Mouse (Mus musculus) CD4-positive, CD25-positive, alpha-beta regulatory T cell, adult 2 months (primary cell): ENCODE results near the gene Hspa13.
A peak's percentile ranks its signal among the peaks of the same experiment; 100 is the strongest.

Source experiments
- DNase-seq: peaks from one replicate; pipeline ENCODE4 v3.0.0-alpha.2; 2012; ENCODE audit warnings: low read depth, low spot score

Gene Hspa13

GRCm38 (mm10) chr16:75766388-75767249, at the start of gene Hspa13:
Hspa13 (minus strand) TSS chr16:75767104.
- DNase-seq: peak; percentile 96

DNA sequence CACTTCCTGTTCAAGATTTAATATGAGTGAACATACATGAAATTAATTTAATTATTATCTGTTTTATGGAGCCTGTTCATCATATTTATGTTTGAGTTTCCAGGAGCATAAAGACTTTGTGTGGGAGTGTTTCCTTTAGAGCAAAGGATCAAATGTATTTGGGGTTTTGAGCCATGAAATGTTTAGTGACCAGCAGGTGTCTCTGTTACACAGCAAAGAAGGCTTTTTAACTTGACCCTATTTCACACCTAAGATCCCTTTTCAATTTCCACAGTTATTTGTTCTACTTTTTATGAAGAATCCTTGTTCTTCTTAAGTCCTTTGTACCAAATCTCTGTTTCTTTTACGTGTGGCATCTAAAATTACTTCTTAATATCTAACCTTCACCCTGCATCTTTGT, 12.4 kb upstream of the Hspa13 start:
- peak; percentile 76 for DNase-seq

GRCm38 (mm10) chr16:75773222-75773621, 6.3 kb upstream of the Hspa13 start:
- no peak for DNase-seq

DNA sequence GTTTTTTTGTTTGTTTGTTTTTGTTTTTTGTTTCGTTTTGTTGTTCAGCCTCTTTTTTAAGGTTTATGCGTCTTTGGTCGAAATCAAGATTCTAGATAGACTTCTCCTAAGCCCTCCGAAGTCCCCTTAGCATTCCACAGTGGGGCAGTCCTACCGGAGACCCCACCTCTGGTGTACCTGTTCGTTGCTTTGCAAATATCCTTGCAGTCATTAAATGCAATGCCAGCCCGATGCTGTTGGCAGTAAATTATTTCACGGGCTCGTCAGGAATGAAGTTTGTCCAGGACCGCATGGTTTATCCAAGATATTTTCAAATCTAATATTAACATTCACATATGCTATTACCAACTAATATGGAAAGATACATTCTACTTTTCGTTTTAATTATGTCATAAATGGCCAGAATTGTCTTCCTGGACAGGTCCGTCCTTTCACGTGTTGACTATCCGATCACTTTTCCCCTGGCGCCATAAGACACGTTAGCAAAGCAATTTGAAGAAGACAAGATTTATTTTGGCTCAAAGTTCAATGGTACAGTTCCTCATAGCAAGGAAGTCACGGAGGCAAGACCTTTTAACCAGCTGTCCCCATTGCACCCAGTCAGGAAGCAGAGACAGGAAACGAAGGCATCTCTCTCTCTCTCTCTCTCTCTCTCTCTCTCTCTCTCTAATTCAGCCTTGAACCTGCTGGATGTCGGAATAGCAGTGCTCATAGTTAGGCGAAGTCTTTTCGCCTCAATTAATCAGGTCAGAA, 522 bp upstream of the Hspa13 start:
- peak; percentile 63 for DNase-seq

GRCm38 (mm10) chr16:75752876-75753275, 14.0 kb downstream of the Hspa13 start:
- no peak for DNase-seq

GRCm38 (mm10) chr16:75750103-75750502, 16.8 kb downstream of the Hspa13 start:
- DNase-seq: no peak

- no peak for DNase-seq
These were observed 18.0 kb downstream of the Hspa13 start for GRCm38 (mm10) chr16:75748926-75749325.

GRCm38 (mm10) chr16:75744014-75744413, 22.9 kb downstream of the Hspa13 start:
- DNase-seq: no peak

DNA sequence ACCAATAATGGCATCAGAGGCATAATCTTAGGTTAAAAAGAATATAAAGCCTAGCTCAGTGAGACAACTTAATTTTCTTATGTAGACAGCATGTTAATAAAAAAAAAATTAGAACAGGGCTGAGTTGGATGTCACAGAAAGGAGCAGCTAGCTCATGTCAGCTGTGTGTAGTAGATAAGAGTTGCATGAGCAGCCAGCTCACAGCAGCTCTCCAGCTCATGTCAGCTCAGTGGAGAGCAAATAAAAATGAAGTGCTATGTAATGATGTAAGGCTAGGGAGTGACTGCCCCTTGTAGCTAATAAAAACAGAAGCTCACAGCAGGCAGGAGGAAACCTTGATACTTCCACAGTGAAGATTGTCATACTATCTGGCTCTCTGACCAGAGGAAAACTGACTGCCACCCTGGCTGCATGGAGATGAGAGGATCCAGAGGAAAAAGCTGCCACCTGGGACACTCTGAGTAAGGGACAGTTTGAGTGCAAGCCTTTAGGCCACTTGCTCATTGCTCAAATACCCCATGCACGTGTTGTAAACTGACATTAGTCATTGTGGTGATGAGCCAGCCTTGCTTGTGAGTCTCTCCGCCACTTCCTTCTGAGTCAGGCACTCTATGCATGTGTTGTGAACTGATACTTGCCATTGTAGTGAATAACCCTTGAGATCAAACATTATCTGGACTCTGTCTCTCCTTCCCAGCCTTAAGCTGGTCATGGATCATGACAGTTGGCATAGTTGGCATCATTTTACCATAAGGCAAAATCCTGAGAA, 49.3 kb downstream of the Hspa13 start:
- no peak for DNase-seq

DNA sequence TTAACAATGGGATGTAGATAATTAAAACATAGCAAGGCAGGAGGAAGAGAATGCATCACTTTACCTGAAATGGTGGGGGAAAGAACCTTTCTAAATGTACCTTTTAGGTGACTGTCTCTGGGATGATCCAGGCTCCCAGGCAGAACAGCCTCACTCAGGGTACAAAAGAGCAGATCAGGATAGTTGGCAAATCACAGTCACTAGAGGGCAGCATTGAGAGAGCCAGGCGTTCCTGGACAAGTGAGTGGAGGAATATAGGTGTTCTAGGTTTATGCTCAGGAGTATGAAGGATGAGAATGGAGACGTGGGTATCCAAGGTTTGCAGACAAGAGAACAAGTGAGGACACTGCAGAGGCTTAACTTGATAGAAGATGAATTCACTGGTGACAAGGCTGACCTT, 70.7 kb downstream of the Hspa13 start:
- DNase-seq: peak; percentile 72
